Mouse (Mus musculus): ENCODE measurements at regions not wholly inside any gene's neighbourhood (a gene's known extent, or its start where the extent isn't known, plus 50 kb on each side); places are given as distances from the start of the nearest gene placed in this dataset.

- no peak overlapping the region for H3K4me3 ChIP-seq (ENCODE audit: low read length)
- H3K4me2 ChIP-seq (ENCODE audit: low read depth, low read length), result no peak overlapping the region
- H3K9ac ChIP-seq (ENCODE audit: low read depth, low read length), result no peak overlapping the region
- WGBS, result 92% methylated on average over 5 of the region's 5 CpGs
- H3K27me3 ChIP-seq (replicated peaks; ENCODE audit: control insufficient read depth, insufficient read depth, low read length), result no peaks in the 10 kb centered on the region
- no peaks in the 10 kb centered on the region for H3K9me3 ChIP-seq (ENCODE audit: control insufficient read depth, low read length)
- H3K27ac ChIP-seq (ENCODE audit: low read length), result no peak overlapping the region
- no peak for ATAC-seq
- H3K4me1 ChIP-seq (ENCODE audit: control insufficient read depth, insufficient read depth, low read length), result no peaks in the 10 kb centered on the region
- no peaks in the 10 kb centered on the region for H3K36me3 ChIP-seq (ENCODE audit: control insufficient read depth, insufficient read depth, low read length)
Measured at GRCm38 (mm10) chr8:89759531-89759930, 588.6 kb downstream of the Tox3 start.

GRCm38 (mm10) chr8:89758695-89759094 is 589.4 kb downstream of the Tox3 start:
- ATAC-seq, result no peak
- 71% methylated on average over 10 of the region's 10 CpGs for WGBS
- Histone ChIP-seq H3K4me3 (ENCODE audit: low read length) (no peak overlapping the region), H3K9me3 (ENCODE audit: control insufficient read depth, low read length) (no peaks in the 10 kb centered on the region), H3K4me1 (ENCODE audit: control insufficient read depth, insufficient read depth, low read length) (no peaks in the 10 kb centered on the region), H3K4me2 (ENCODE audit: low read depth, low read length) (no peak overlapping the region), H3K9ac (ENCODE audit: low read depth, low read length) (no peak overlapping the region), H3K27me3 (replicated peaks; ENCODE audit: control insufficient read depth, insufficient read depth, low read length) (no peaks in the 10 kb centered on the region), H3K36me3 (ENCODE audit: control insufficient read depth, insufficient read depth, low read length) (no peaks in the 10 kb centered on the region), H3K27ac (ENCODE audit: low read length) (no peak overlapping the region)

GRCm38 (mm10) chr8:89755951-89756350 is 592.2 kb downstream of the Tox3 start:
- Histone ChIP-seq H3K4me1 (ENCODE audit: control insufficient read depth, insufficient read depth, low read length) (no peaks in the 10 kb centered on the region), H3K36me3 (ENCODE audit: control insufficient read depth, insufficient read depth, low read length) (no peaks in the 10 kb centered on the region), H3K4me3 (ENCODE audit: low read length) (no peak overlapping the region), H3K27ac (ENCODE audit: low read length) (no peak overlapping the region), H3K27me3 (replicated peaks; ENCODE audit: control insufficient read depth, insufficient read depth, low read length) (no peaks in the 10 kb centered on the region), H3K9ac (ENCODE audit: low read depth, low read length) (no peak overlapping the region), H3K4me2 (ENCODE audit: low read depth, low read length) (no peak overlapping the region), H3K9me3 (ENCODE audit: control insufficient read depth, low read length) (no peaks in the 10 kb centered on the region)
- WGBS, result 41% methylated on average over 3 of the region's 3 CpGs
- ATAC-seq, result no peak

DNA sequence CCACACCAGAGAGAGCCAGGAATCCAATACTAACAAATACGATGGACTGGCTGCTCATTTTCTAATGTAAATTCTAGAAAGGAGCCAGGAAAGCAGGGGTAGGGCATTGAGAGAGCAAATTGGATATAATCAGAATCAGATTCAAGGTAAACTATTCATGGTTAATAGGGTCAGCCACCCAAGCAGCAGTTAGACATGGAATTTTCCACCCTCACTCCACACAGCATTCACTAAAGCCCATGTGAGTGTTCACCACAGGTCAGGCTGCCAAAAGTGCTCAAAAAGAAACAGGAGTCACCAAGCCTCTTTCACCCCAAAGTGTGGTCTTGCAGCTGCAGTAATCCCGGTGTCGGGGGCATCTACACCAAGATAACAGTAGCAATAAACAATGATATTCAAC is 596.9 kb downstream of the Tox3 start:
- Histone ChIP-seq H3K4me2 (ENCODE audit: low read depth, low read length) (no peak overlapping the region), H3K4me3 (ENCODE audit: low read length) (no peak overlapping the region), H3K36me3 (ENCODE audit: control insufficient read depth, insufficient read depth, low read length) (no peaks in the 10 kb centered on the region), H3K27ac (ENCODE audit: low read length) (no peak overlapping the region), H3K9me3 (ENCODE audit: control insufficient read depth, low read length) (no peaks in the 10 kb centered on the region), H3K27me3 (replicated peaks; ENCODE audit: control insufficient read depth, insufficient read depth, low read length) (no peaks in the 10 kb centered on the region), H3K9ac (ENCODE audit: low read depth, low read length) (no peak overlapping the region), H3K4me1 (ENCODE audit: control insufficient read depth, insufficient read depth, low read length) (no peaks in the 10 kb centered on the region)
- ATAC-seq, result no peak
- 72% methylated on average over 3 of the region's 3 CpGs for WGBS

DNA sequence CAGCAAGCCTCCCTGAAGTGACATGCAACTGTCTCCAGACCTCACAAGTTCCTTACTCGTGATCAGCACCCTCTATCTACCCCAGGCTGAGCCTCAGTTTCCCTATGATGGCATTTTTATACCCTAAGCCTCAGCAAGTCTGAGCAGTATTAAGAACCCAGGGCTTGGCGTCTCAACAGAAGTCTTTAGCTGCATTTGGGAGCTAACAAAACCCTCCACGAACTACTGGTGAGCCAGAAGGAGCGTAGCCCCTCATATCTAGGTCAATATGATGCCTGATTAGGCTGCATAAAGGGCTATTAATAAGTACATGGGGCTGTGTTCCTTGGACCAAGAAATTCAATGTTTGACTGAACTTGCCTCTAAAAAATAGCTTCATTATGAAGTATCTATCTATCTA is 600.4 kb downstream of the Tox3 start:
- no peaks in the 10 kb centered on the region for H3K4me1 ChIP-seq (ENCODE audit: control insufficient read depth, insufficient read depth, low read length)
- no peak overlapping the region for H3K4me3 ChIP-seq (ENCODE audit: low read length)
- no peak for ATAC-seq
- H3K9me3 ChIP-seq (ENCODE audit: control insufficient read depth, low read length), result no peaks in the 10 kb centered on the region
- no peak overlapping the region for H3K27ac ChIP-seq (ENCODE audit: low read length)
- H3K9ac ChIP-seq (ENCODE audit: low read depth, low read length), result no peak overlapping the region
- 77% methylated on average over 4 of the region's 4 CpGs for WGBS
- H3K4me2 ChIP-seq (ENCODE audit: low read depth, low read length), result no peak overlapping the region
- no peaks in the 10 kb centered on the region for H3K36me3 ChIP-seq (ENCODE audit: control insufficient read depth, insufficient read depth, low read length)
- H3K27me3 ChIP-seq (replicated peaks; ENCODE audit: control insufficient read depth, insufficient read depth, low read length), result no peaks in the 10 kb centered on the region

DNA sequence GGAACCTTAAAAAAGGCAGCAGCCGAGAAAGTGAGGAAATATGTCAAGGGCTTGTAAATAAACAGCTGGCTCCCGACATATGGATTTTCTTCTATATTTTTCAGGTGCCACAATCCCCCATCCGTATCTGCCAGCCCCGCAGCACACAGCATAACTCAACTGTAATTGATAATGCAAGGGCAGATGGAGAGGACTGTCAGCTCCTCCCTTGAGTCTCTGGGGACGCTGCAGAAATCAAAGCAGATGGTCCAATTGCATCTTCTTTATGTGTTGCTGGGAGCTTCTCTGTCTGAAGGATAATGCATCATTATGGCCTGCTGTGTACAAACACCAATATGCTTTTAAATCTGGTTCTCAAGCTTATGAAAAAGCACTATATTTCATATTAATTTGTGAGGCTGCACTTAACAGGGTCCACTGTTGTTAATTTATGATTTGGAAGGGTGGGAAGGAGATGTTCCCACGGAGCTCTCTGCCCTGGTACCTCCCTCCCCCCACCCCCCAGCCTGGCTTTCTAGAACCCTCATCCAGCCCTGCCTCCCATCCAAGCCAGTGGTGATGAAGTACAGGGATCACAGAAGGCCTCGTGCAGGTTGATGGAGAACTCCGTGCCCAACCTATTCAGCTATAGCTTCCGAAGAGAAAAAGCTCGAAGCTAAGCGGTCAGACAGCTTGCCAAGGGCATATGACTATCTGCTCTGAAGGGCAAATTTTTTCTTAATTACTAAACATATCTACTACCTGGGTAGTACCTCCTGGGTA is 603.7 kb downstream of the Tox3 start:
- 61% methylated on average over 11 of the region's 11 CpGs for WGBS
- no peaks in the 10 kb centered on the region for H3K9me3 ChIP-seq (ENCODE audit: control insufficient read depth, low read length)
- no peak overlapping the region for H3K4me3 ChIP-seq (ENCODE audit: low read length)
- H3K27ac ChIP-seq (ENCODE audit: low read length), result no peak overlapping the region
- no peaks in the 10 kb centered on the region for H3K27me3 ChIP-seq (replicated peaks; ENCODE audit: control insufficient read depth, insufficient read depth, low read length)
- no peak for ATAC-seq
- no peak overlapping the region for H3K4me2 ChIP-seq (ENCODE audit: low read depth, low read length)
- H3K4me1 ChIP-seq (ENCODE audit: control insufficient read depth, insufficient read depth, low read length), result no peaks in the 10 kb centered on the region
- no peaks in the 10 kb centered on the region for H3K36me3 ChIP-seq (ENCODE audit: control insufficient read depth, insufficient read depth, low read length)
- H3K9ac ChIP-seq (ENCODE audit: low read depth, low read length), result no peak overlapping the region

DNA sequence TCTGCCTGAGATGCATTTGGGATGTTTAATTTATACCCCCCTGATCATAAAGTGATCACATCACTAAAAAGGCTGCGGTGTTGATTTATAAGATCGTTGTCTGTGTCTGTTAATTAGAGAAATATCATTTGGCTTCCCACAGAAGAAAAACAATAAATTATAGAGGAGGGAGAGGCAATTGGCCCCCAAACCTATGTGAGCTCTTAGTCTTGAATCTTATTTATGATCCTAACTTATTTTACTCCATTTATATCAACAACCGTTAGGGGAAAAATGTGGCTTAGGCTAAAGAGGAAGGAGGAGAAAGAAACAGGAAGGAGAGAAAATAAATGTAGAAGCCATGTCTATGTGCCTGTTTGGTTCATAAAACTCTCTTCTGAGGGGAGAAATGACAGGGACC is 609.5 kb downstream of the Tox3 start:
- Histone ChIP-seq H3K27me3 (replicated peaks; ENCODE audit: control insufficient read depth, insufficient read depth, low read length) (no peaks in the 10 kb centered on the region), H3K27ac (ENCODE audit: low read length) (no peak overlapping the region), H3K36me3 (ENCODE audit: control insufficient read depth, insufficient read depth, low read length) (no peaks in the 10 kb centered on the region), H3K4me1 (ENCODE audit: control insufficient read depth, insufficient read depth, low read length) (no peaks in the 10 kb centered on the region), H3K4me3 (ENCODE audit: low read length) (no peak overlapping the region), H3K9ac (ENCODE audit: low read depth, low read length) (no peak overlapping the region), H3K4me2 (ENCODE audit: low read depth, low read length) (no peak overlapping the region), H3K9me3 (ENCODE audit: control insufficient read depth, low read length) (no peaks in the 10 kb centered on the region)
- no peak for ATAC-seq
- WGBS, result 76% methylated on average over 3 of the region's 3 CpGs

DNA sequence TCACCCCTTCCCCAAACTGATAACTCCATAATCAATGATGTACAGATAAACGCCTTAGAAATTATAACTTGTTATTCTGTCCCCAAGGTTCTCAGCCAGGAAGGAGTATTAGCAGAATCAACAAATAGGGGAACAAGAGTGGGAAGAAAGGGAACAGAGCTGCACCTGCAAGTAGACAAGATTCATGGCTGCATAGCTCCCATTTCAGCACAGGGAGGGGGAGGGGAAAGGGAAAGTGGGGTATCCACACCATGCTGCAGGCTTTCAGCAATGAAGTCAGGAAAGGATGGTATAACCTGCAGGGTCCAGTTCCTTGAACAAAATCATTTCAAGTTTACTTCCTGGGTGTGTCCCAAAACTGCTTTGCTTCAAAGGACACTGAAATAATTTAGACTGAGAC is 610.5 kb downstream of the Tox3 start:
- Histone ChIP-seq H3K4me3 (ENCODE audit: low read length) (no peak overlapping the region), H3K9ac (ENCODE audit: low read depth, low read length) (no peak overlapping the region), H3K36me3 (ENCODE audit: control insufficient read depth, insufficient read depth, low read length) (no peaks in the 10 kb centered on the region), H3K27ac (ENCODE audit: low read length) (no peak overlapping the region), H3K27me3 (replicated peaks; ENCODE audit: control insufficient read depth, insufficient read depth, low read length) (no peaks in the 10 kb centered on the region), H3K9me3 (ENCODE audit: control insufficient read depth, low read length) (no peaks in the 10 kb centered on the region), H3K4me1 (ENCODE audit: control insufficient read depth, insufficient read depth, low read length) (no peaks in the 10 kb centered on the region), H3K4me2 (ENCODE audit: low read depth, low read length) (no peak overlapping the region)
- WGBS, result 88% methylated on average over 1 of the region's 1 CpGs
- ATAC-seq, result no peak

- Histone ChIP-seq H3K4me3 (ENCODE audit: low read length) (no peak overlapping the region), H3K9me3 (ENCODE audit: control insufficient read depth, low read length) (no peaks in the 10 kb centered on the region), H3K4me1 (ENCODE audit: control insufficient read depth, insufficient read depth, low read length) (no peaks in the 10 kb centered on the region), H3K9ac (ENCODE audit: low read depth, low read length) (no peak overlapping the region), H3K36me3 (ENCODE audit: control insufficient read depth, insufficient read depth, low read length) (no peaks in the 10 kb centered on the region), H3K4me2 (ENCODE audit: low read depth, low read length) (no peak overlapping the region), H3K27me3 (replicated peaks; ENCODE audit: control insufficient read depth, insufficient read depth, low read length) (no peaks in the 10 kb centered on the region), H3K27ac (ENCODE audit: low read length) (no peak overlapping the region)
- WGBS, result 86% methylated on average over 6 of the region's 6 CpGs
- no peak for ATAC-seq
Measured at GRCm38 (mm10) chr8:89727252-89727651, 620.9 kb downstream of the Tox3 start.

GRCm38 (mm10) chr8:89721684-89722305 is 626.3 kb downstream of the Tox3 start:
- no peak for ATAC-seq
- WGBS, result 78% methylated on average over 5 of the region's 5 CpGs
- Histone ChIP-seq H3K9me3 (ENCODE audit: control insufficient read depth, low read length) (no peaks in the 10 kb centered on the region), H3K4me3 (ENCODE audit: low read length) (no peak overlapping the region), H3K9ac (ENCODE audit: low read depth, low read length) (no peak overlapping the region), H3K36me3 (ENCODE audit: control insufficient read depth, insufficient read depth, low read length) (no peaks in the 10 kb centered on the region), H3K27ac (ENCODE audit: low read length) (no peak overlapping the region), H3K4me2 (ENCODE audit: low read depth, low read length) (no peak overlapping the region), H3K4me1 (ENCODE audit: control insufficient read depth, insufficient read depth, low read length) (no peaks in the 10 kb centered on the region), H3K27me3 (replicated peaks; ENCODE audit: control insufficient read depth, insufficient read depth, low read length) (no peaks in the 10 kb centered on the region)

All from intestine, embryonic 16.5 days (tissue).